Mouse (Mus musculus) megakaryocyte-erythroid progenitor cell, adult 5-6 weeks (primary cell): ENCODE measurements at regions not wholly inside any gene's neighbourhood (a gene's known extent, or its start where the extent isn't known, plus 50 kb on each side); places are given as distances from the start of the nearest gene placed in this dataset.
"Not testable (repeated sequence)": the region's sequence is repeated elsewhere in the genome, so short reads cannot be mapped to it uniquely, and the experiment has no call there.

Source experiments
- ATAC-seq: replicated peaks from 2 replicates; pipeline ENCODE4 v1.8.0; 2016; ENCODE audit warnings: mild to moderate bottlenecking, inconsistent platforms; ENCODE audit not compliant: severe bottlenecking, poor library complexity, low FRiP score, low TSS enrichment

DNA sequence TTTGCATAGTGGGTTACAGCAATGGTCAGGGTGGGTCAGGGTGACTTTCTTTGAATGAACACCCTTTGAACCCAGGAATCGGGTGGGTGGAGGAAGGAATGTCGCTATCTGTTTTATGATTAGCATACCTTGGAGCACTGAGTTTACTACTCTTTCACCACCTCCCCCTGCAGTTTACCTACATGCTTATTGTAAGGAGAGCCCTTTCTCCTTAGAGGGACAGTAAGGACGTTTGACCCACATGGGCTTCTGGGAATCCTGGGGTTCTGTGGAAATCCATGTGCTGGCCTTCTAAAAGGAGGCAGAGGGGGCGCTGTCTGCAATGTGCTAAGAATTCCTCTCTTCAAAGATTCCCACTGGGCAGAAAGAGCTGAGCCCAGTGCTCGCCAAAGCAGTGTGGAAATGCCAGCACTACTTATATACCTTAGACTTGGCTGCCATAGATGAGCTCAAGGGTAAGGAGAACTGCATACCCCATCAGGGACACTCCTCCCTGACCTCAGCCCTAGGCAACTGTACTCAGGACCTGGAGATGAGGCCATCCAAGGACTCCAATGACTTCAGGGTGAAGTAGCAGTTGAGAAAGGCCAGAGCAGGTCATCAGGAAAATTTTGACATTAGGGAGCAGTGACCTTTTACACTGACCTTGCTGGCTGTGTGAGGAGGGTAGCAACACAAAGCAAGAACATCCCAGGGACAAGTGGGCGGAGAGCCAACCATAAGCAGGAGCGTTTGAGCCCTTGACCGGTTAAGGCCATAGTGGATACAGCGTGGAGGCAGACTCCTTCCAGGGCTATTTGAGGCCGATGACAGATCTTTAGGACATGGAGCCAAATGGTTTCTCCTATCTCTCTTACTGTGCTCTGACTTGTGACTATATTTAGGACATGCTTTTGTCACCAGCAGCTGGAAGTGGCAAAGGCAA is 133.2 kb downstream of the Tcp10c start:
- ATAC-seq, result no peak

DNA sequence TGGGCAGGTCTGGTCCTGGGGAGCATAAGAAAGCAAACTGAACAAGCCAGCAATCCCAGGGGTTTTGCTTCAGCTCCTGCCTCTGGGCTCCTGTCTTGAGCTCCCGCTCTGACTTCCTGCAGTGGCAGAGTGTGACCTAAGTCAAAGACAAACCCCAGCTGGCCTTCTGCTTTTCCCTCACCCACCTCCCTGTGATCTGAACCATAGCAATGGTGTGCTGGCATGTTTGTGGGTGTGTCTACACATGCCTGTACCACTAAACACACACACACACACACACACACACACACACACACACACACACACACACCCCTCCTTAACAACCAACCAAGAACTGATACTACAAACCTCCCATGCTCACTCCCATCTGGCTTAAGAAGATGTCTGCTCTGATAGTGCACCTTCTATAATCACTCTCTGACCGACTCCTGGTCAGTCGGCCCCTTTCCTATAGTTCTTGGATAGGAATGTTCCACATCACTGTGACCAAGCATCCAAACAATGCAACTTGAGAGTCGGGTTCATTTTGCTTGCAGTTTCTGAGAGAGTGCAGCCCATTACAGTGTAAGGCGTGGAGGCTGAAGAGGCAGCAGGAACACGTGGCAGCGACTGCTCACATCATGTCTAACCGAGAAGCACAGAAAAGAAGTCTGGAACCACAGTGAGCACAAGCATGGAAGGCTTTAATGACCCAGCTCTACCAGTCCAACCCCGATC is 134.4 kb downstream of the Tcp10c start:
- ATAC-seq, result no peak

DNA sequence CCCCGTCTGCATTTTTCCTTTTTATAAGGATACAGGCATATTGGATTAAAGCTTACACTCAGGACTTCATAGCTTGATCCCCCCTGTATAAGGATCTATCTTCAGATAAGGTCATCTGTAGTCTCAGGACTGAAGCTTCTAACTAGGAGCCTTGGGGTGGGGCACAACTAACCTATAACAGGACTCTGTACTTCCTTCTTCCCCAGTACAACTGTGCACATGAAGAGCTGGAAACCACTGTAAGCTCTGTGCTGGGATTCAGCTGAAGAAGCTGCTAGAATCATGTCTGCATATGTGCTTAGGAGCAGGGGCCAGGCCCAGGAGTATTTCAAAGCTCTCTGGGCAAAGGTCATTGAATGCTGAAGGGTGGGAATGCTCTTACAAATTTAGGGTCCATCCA is 137.9 kb downstream of the Tcp10c start:
- not testable (repeated sequence) for ATAC-seq

DNA sequence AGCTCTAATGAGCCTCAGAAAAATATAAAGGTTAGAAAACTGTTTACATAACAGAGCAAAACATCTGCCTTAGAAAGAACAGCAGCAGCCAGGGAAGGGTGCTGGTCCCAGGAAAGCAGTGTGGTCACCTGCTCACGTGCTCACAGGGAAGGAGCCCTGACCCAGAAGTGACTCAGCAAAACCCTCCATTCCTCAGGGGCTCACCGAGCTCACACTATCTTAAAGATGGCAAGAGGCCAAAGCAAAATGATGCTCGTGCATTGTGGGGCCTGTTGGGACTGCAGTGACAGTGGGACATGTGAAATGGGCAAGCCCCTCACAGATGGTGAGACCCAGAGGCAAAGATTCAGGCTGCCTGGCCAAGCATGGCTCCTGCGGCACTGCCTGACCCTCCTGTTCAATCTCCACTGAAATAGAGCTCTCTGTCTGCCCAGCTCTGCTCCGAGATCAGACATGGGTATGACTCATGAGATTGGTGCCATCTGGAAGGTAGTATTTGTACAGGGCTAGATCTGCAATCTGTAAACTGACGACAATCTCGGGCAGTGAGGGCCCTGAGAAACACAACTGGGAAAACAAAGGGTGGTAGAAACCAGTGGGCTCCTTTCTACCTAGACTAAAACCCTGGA is 138.4 kb downstream of the Tcp10c start:
- peak; percentile 31 for ATAC-seq

DNA sequence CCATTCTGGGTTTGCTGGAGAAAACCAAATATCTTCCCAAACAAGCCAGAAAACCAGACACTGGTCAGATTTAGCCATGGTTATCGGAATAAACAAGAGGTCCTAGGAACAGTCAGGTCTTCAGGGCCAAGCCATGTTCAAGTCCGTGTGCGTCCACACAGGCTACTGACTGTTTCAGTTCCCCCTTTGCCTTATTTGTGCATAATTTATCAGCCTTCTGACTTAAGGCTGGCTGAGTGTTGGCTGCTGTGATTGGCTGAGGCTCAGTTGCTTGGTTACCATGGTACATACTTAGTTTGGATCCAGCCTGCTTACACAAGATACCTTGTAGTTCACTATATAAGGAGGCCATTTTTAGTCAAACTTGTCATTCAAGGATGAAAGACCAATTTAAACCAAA is 139.5 kb downstream of the Tcp10c start:
- ATAC-seq, result not testable (repeated sequence)

DNA sequence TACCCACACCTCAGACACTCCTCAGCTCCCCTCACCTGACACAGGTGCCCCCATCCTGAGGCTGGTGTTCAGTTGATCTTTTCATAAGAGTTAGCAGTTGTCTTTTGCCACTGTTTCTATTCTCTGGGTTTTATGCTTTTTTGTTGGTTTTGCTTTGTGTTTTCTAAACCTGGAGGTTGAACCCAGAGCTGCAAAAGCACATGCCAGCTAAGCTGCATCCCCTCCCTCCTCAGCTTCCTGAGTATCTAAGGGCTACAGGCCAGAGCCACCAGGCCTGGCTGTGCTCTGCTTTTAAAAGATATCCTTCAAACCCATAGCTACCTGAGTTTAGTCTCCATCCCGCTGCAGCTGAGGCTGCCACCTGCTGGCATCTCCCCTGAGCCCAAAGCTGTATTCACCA is 140.1 kb downstream of the Tcp10c start:
- ATAC-seq, result peak; percentile 53

DNA sequence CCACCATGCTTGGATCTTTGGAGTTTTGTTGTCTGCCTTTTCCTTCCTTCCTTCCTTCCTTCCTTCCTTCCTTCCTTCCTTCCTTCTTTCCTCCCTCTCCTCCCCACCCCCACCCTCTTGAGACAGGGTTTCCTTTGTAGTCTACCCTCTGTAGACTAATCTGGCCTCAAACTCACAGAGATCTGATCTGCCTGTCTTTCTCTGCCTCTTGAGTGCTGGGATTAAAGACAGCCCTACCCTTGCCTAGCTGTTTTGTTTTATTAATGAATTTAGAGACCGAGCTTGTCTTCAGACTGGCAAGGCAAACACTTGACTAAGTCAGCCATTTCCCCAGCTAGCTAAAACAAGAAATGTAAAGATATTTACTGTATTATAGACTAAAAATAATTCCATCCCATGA is 150.0 kb downstream of the Tcp10c start:
- not testable (repeated sequence) for ATAC-seq

DNA sequence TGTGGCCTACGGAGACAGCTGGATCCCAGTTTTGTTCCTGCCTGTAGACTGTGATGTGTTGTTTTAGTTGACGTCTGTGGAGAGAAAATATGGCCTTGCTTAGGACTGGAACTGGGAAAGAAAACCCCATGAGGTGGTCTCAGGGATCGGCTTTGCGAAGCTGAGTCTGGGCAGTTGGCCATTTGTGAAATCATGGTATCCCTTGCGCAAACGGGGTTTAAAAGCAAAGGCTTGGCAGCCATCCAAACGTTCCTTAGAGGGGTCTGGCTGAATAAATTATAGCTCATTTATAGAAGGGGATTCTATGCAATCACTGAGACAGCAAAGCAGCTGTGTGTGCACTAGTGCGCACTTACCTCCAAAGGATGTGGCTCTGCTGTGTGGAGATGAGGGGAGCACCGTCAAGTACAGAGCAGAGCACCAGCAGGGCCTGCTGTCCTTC is 150.5 kb downstream of the Tcp10c start:
- not testable (repeated sequence) for ATAC-seq

DNA sequence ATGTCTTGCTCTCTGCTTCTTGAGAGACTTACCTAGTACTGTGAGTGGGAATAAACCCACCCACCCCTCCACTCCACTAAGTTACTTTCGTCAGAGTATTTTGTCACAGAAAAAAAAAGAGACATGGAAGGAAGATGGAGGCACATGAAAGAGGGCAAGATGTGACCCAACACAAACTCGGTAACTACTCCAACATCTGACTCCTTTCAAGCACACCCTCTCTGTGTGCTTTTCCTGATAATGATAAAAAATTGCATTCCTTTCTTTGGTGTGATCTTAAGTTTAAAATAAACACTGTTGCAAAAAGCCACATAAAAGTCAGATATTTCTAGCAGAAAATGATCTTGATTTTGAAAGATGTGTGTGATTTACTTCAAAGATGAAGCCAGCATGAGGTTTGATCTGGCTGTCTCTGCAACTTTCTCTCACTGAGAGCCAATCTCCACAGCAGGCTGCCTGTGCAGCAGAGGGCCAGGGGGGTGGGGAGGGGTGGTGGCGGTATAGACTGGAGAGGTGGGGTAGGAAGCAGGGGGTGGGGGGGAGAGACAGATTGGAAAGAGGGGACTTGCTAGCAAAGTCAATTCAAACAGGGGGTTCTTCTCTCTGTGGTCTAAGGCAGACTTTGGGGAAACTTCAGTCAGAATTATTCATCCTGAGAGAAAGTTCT is 153.2 kb downstream of the Tcp10c start:
- ATAC-seq, result not testable (repeated sequence)

DNA sequence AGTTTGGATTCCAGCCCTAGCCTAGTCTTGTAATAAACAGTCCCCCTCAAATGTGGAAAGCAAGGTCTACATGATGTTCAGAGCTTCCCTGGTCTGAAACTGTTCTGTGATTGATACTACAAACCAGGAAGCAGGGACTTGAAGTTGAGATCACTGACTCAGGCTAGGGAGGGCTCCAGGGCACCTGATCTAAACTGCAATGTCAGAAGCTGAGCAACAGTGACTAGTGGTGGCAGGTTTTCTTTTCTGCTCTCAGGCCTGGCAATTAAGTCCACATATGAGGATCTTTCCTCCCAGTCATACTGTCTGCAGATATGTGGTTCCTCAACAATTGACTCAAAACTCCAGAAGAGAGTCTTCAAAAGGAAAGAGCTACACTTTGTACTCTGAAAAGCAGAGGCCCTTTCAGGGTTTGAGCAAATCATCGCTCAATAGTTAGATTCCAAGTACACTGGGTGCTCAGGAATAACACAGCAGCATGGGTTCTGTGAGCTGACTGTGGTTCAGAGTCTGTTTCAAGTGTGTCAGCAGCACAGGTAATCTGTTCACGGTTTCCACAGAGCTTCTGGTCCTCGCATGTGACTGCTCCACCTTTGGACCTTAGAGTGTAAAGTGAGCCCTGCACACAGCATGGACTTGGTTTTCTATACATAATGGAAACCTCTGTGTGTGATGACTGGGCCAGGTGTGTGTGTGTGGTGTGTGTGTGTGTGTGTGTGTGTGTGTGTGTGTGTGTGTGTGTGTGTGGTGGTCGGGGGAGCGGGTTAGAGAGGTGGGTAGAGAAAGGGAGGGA is 165.2 kb downstream of the Tcp10c start:
- not testable (repeated sequence) for ATAC-seq

DNA sequence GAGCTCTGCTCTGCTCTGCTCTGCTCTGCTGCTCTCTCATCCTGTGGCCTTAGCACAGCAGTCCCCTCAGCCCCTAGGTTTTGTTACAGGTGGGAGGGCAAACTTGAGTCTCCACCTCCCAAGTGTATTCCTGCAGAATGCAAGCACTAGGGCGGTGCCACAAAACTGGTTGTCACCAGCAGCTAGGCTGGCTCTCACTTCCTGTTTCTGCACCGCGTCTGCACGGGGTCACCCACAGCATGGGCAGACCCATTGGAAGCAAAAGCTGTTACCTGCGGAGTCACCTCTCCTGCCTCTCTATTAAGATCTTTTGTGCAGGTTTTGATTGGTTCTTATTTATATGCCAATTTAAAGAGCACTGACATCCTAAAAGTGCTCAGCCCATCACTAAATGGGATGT is 178.2 kb downstream of the Tcp10c start:
- not testable (repeated sequence) for ATAC-seq

DNA sequence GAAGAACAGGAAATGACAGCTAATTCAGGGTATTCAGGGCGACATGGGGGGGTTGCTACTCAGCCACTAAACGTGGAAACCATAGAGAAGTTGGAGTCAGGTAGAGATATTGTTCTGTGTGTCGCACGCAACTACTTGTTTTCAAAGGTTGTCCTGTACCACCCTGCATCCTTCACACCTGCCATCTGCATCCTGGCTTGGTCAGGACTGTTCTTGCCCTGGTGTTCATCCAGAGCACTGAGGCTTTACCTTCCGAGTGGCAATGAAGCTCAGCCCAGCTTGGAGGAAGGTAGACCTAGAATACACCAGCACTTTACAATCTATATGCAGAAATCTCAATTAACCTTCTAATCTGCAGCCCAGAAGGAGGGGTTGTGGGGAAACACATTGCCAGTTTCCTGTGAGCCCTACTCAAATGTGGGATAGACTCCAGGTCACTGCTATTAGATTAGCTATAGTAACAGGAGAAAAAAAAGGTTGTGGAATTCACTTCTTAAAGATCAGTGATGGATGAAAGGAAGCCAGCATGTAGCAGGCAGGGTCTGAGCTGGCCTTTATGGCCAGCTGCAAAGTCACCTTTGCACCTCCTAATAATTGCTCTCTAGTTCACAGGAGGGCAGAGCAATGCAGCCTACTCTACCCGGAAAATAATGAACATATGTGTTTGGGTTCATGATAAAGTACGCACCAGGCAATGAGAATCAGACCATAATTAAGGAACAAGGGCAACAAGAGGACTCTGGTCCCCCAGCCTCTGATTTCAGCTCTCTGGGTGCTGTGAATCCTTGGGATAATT is 186.3 kb downstream of the Tcp10c start:
- ATAC-seq, result no peak

DNA sequence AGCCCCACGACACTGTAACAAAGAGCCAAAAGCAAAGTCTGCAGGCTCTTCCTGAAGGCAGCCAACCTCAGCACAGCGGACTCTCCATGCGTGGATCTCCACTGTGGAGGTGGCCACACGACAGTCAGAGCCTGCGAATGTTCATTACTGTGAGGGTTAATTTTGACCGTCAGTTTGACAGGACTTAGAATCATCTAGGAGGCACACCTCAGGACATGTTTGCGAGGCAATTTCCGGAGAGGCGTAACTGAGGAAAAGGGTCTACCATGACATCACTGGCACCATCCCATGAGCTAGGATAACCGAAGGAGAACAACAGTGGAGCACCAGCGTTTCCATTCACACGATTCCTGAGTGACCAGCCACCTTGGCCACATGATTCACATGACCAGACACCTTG is 186.9 kb downstream of the Tcp10c start:
- ATAC-seq, result no peak

DNA sequence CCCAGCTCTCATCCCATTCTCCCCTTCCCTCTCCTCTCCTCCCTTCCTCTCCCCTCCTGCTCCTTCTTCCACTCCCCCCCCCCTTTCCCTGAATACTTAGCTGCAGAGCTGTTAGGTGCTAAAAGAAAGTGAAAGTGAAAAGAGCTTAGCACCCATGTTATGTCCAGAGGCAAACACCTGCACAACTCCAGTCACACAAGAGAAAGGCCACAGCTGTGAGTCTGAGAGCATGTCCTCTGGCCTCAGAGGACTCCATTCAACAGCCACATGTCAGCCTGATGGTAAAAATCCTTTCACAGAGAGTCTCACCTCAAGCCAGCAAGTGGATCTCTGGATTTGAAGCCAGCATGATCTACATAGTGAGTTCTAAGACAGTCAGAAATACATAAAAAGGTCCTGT is 187.9 kb downstream of the Tcp10c start:
- ATAC-seq, result peak; percentile 9; the same call in 1 of the 2 replicates

DNA sequence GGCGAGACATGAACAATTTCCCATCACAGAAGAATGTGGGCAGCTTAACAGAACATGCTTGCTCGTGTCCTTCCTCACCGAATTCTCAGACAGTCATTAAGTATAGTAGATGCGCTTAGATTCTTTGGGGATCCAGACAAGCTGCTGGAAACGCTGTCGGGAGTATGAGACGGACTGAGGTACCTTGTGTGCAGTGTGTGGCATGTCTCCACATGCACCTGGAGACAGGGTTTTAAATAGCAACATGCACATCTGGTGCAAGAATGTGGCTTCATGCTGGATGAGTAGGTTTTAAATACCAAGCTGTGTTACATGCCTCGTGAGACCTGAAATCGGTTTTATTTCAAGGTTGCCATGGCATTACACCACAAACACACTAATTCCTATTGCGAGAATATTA is 188.5 kb downstream of the Tcp10c start:
- ATAC-seq, result no peak

DNA sequence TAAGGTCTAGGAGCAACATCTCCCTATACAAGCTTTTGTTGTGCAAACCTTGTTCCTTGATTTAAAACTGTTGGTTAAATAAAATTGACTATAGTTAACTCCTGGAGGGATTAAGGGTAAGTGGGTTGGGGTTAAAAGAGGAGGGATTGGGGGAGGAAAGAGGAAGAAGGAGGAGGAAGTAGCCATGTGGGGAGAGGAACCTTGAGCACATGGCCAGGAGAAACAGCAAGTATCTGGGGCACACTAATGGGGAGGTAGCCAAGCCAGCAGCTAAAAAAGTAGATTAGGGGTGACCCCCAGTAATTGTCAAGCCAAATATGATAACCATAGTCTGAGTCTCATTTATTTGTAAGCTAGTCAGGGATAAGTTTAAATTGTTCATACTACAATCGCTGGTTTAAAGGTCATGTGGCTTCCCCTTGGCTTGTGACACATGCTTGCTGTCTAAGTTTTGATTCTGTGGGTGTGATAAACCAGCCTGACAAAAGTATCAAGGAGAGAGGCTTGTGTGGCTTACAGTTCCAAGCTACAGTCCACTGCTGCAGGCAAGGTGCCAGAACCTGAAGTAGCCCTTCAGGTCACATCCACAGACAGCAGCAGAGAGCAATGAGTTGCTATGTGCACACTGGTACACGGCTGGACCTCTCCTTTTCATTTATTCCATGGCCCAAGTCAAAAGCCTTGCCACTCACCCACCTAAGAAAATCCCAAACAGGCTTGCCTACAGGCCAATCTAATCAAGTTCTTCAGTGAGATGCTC is 189.8 kb downstream of the Tcp10c start:
- no peak for ATAC-seq

DNA sequence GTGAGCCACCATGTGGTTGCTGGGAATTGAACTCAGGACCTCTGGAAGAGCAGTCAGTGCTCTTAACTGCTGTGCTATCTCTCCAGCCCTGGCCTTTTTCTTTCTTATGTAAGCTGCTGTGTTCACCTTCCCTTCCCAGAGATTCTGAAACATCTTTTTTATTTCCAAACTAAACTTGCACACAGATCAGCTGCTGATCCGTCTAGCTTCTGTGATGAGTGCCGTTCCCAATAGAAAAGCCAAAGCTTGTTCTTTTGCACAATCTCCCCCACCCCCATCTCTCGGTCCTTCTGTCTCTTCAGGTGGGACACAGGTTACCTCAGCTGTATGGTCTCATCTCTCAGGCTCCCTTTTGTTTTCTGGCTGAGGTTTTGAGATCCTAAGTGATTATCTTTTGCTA is 191.9 kb downstream of the Tcp10c start:
- ATAC-seq, result no peak
